ENCODE assay signal across 7 mouse cellular contexts in the genomic region with DNA sequence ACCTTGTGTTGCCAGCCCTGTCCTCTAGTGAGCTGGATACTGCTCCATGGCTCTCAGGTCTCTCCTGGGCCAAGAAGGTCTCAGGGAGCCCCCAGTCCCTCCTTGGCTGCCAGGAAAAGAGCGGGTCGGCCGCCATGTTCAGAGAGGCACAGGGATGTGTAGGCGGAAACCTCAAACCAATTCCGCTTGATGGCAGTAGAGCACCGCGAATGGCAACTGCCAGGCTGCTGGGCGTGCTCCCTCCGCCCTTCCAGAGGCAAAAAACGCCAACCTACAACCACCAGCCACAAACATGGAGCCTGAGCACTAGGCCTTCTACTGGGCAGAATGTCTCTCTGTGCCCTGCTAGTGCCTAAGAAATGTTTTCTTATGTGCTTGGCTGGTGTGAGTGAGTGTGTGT.
DNase-seq lines count a peak whose midpoint lies in the region; ATAC-seq and TF ChIP-seq lines count a peak whose summit lies in the region.
"Not testable (repeated sequence)": the region's sequence is repeated elsewhere in the genome, so short reads cannot be mapped to it uniquely, and the experiment has no call there.

No protein-coding gene starts in this region.

- TF ChIP-seq EP300 in heart, postnatal 0 days (IDR thresholded peaks at IDR 0.05; ENCODE audit: low read depth): not testable (repeated sequence)

- WGBS in embryonic facial prominence, embryonic 11.5 days: 61% methylated on average over 5 of the region's 10 CpGs
- 52% methylated on average over 10 of the region's 10 CpGs for WGBS in heart, postnatal 0 days
- 70% methylated on average over 9 of the region's 10 CpGs for WGBS in midbrain, postnatal 0 days

- H3K27ac ChIP-seq in embryonic facial prominence, embryonic 11.5 days (replicated peaks; ENCODE audit: low read depth, low read length); heart, postnatal 0 days (ENCODE audit: low read depth); midbrain, postnatal 0 days (ENCODE audit: low read depth, low read length): not testable (repeated sequence)

- DNase-seq in adrenal gland, postnatal 14 days: peak; percentile 79
- peak; percentile 8 for DNase-seq in embryonic facial prominence, embryonic 11.5 days (ENCODE audit: low spot score)
- DNase-seq in heart, postnatal 0 days (ENCODE audit: low spot score): not testable (repeated sequence)
- peak; percentile 83 for DNase-seq in kidney, adult 11 months
- DNase-seq in liver: peak; percentile 58
- DNase-seq in midbrain, postnatal 0 days (ENCODE audit: low spot score): peak; percentile 22
- DNase-seq in right cerebral cortex, postnatal 14 days: peak; percentile 73

- not testable (repeated sequence) for H3K36me3 ChIP-seq in embryonic facial prominence, embryonic 11.5 days (replicated peaks; ENCODE audit: control insufficient read depth, insufficient read depth, low read depth, low read length); heart, postnatal 0 days (replicated peaks; ENCODE audit: control insufficient read depth, insufficient read depth, low read length); midbrain, postnatal 0 days (ENCODE audit: insufficient read depth, low read length)

- H3K27me3 ChIP-seq in embryonic facial prominence, embryonic 11.5 days (ENCODE audit: control insufficient read depth, insufficient read depth, low read length); heart, postnatal 0 days (ENCODE audit: control insufficient read depth, insufficient read depth, low read length); midbrain, postnatal 0 days (ENCODE audit: insufficient read depth, low read length): not testable (repeated sequence)

- H3K4me1 ChIP-seq in embryonic facial prominence, embryonic 11.5 days (ENCODE audit: control insufficient read depth, insufficient read depth, low read length); heart, postnatal 0 days (ENCODE audit: control insufficient read depth, insufficient read depth); midbrain, postnatal 0 days (ENCODE audit: insufficient read depth, low read length): not testable (repeated sequence)

- TF ChIP-seq CTCF in heart, postnatal 0 days (IDR thresholded peaks at IDR 0.05; ENCODE audit: low read depth): peak; percentile 23; the same call in 1 of the 2 replicates
- peak; percentile 50 for TF ChIP-seq CTCF in midbrain, postnatal 0 days (IDR thresholded peaks at IDR 0.05)

- not testable (repeated sequence) for H3K9me3 ChIP-seq in embryonic facial prominence, embryonic 11.5 days (replicated peaks; ENCODE audit: control insufficient read depth, low read length); heart, postnatal 0 days (replicated peaks; ENCODE audit: control insufficient read depth, low read length); midbrain, postnatal 0 days (ENCODE audit: low read length)

- not testable (repeated sequence) for H3K4me3 ChIP-seq in embryonic facial prominence, embryonic 11.5 days (ENCODE audit: low read depth, low read length); heart, postnatal 0 days (ENCODE audit: low read depth, low read length); midbrain, postnatal 0 days (ENCODE audit: low read depth, low read length)

- H3K4me2 ChIP-seq in embryonic facial prominence, embryonic 11.5 days (ENCODE audit: low read depth, low read length); heart, postnatal 0 days (ENCODE audit: low read depth, low read length); midbrain, postnatal 0 days (ENCODE audit: low read depth, low read length, poor library complexity, severe bottlenecking): not testable (repeated sequence)

- H3K9ac ChIP-seq in embryonic facial prominence, embryonic 11.5 days (replicated peaks; ENCODE audit: low read length); heart, postnatal 0 days (replicated peaks; ENCODE audit: low read depth, low read length); midbrain, postnatal 0 days (replicated peaks; ENCODE audit: low read length, poor library complexity, severe bottlenecking): not testable (repeated sequence)

- not testable (repeated sequence) for ATAC-seq in embryonic facial prominence, embryonic 11.5 days (replicated peaks; ENCODE audit: insufficient number of reproducible peaks, low FRiP score, low TSS enrichment, low read depth); heart, postnatal 0 days (ENCODE audit: insufficient read depth, low read depth); midbrain, postnatal 0 days (ENCODE audit: low FRiP score)
